Mouse (Mus musculus): Measurements from ENCODE around the gene Slc25a13.

GRCm38 (mm10) chr6:6107419-6107966 is 109.5 kb downstream of the Slc25a13 start:
- TF ChIP-seq CTCF (IDR thresholded peaks at IDR 0.05; ENCODE audit: borderline replicate concordance, extremely low read depth, insufficient read depth, insufficient read length) = no peak
- no peak for TF ChIP-seq POLR2A (IDR thresholded peaks at IDR 0.05; ENCODE audit: borderline replicate concordance, extremely low read depth, insufficient read depth, insufficient read length, poor library complexity, severe bottlenecking)

Data from brain, embryonic 14.5 days (tissue).